Mouse (Mus musculus) limb, embryonic 15.5 days (tissue): ENCODE results near the gene Cers6. TPM values are rescaled to one million over a fixed set of nuclear protein-coding genes. Genes with fewer than 3 reads are reported as not detected.
A peak's percentile ranks its signal among the peaks of the same experiment; 100 is the strongest.

Experiments used
- ATAC-seq: fragments of 200-750 bp; cut with Nextera tagmentation; 2 replicates; pipeline ENCODE4 v1.8.0; 2017; ENCODE audit warnings: low read depth, moderate TSS enrichment; ENCODE audit not compliant: insufficient number of reproducible peaks, low FRiP score, low TSS enrichment
- H3K27ac ChIP-seq: fragments of 300-500 bp; sonication (generic); 2 replicates; pipeline ENCODE4 v1.5.1; 2015; ENCODE audit warnings: moderate library complexity, mild to moderate bottlenecking, inconsistent platforms
- H3K27me3 ChIP-seq: fragments of 300-500 bp; sonication (generic); 2 replicates; pipeline ENCODE4 v1.6.1; 2015; ENCODE audit warnings: inconsistent platforms
- H3K36me3 ChIP-seq: fragments of 300-500 bp; sonication (generic); 2 replicates; pipeline ENCODE4 v1.6.1; 2015; ENCODE audit warnings: inconsistent platforms
- H3K4me1 ChIP-seq: fragments of 300-500 bp; sonication (generic); 2 replicates; pipeline ENCODE4 v1.6.1; 2015; ENCODE audit warnings: inconsistent platforms
- H3K4me2 ChIP-seq: fragments of 300-500 bp; sonication (generic); 2 replicates; pipeline ENCODE4 v1.6.1; 2015; ENCODE audit warnings: mild to moderate bottlenecking, inconsistent platforms
- H3K4me3 ChIP-seq: fragments of 300-500 bp; sonication (generic); 2 replicates; pipeline ENCODE4 v1.5.1; 2015; ENCODE audit warnings: mild to moderate bottlenecking, inconsistent platforms
- H3K9ac ChIP-seq: fragments of 300-500 bp; sonication (generic); 2 replicates; pipeline ENCODE4 v1.6.1; 2015; ENCODE audit warnings: inconsistent platforms
- H3K9me3 ChIP-seq: fragments of 300-500 bp; sonication (generic); 2 replicates; pipeline ENCODE4 v1.6.1; 2016; ENCODE audit warnings: inconsistent platforms
- WGBS: fragments of 180-500 bp; shearing (Covaris S2); methylation state at CpG from one replicate; pipeline ENCODE4 v1.1.7; 2015; 5-methylcytosine and 5-hydroxymethylcytosine counted together
- polyA plus RNA-seq: library from polyadenylated mRNA; unstranded; fragments of >200 nt; fragmentation: Nextera tagmentation; extraction: Ambion mirVana; gene quantifications from 2 replicates; pipeline ENCODE4 v1.2.1, GENCODE M21; 2015

The Cers6 gene
- polyA plus RNA-seq, 1 experiment from 2014 or later: 27.6 TPM

DNA sequence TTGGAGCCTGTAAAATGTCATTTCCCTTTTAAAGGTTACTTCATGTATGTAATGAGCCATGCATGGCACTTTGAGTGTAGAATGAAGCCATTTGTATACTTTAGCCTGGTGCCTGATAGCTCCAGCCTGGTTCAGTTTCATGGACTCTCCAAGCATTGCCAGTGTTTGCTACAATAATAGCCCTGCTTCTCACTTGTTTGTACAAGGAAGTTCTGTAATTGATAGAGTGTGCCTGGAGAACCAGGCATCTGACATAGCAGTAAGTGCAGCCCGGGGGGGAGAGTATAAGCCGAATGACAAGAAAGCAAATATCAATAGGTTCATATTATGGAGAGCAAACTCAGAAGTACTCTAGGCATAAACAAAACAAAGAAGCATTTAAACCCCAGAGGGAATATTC lies 171.3 kb downstream of the Cers6 start:
- no peaks in the 10 kb centered on the region for H3K27me3 ChIP-seq
- no peaks in the 10 kb centered on the region for H3K4me1 ChIP-seq
- H3K9ac ChIP-seq: no peak overlapping the region
- ATAC-seq: no peak
- H3K4me2 ChIP-seq: no peak overlapping the region
- WGBS: 75% methylated on average over 2 of the region's 2 CpGs
- no peak overlapping the region for H3K27ac ChIP-seq
- H3K4me3 ChIP-seq: no peak overlapping the region
- H3K9me3 ChIP-seq: no peaks in the 10 kb centered on the region
- H3K36me3 ChIP-seq: 0 out of 2 replicates have a peak, but pooled peaks cover 4% of the 10 kb centered on the region

DNA sequence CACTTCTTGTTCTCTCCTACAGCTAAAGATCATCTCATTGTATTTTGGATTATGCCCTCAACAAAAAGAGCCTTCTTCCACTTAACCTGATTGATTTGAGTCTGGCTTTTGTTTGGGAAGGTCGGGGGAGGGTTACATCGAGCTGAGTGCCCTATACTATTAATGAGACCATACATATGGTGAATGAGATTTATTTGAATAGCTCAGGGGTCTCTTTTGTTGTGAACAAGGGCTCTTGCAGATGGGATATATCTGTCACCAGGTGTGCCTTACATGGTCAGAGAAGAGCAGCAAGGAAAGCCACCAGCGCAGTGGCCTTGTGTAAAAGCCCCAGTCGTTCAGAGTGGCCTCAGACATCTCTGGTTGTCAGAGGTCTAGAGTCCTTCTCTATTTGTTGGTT lies 174.2 kb downstream of the Cers6 start:
- WGBS: 50% methylated on average over 4 of the region's 4 CpGs
- no peak for ATAC-seq
- no peak overlapping the region for H3K27ac ChIP-seq

DNA sequence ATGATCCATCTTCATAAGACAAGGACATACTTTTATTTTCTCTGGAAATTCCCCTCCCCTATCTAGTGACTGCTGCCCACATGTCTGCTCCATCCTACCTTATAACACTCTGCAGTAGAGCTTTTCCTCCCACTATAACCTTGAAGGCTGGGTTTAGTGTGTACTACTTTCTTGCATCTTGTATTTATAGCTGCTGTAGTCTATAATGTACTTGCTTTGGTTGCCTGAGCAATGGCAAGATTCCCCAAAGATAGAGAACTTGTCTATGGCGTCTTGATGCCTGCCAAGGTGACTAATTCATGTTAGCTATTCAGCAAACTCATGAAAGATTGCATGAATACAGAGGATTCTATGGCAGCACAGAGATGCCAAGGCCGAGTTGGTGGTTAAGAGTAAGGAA lies 176.1 kb downstream of the Cers6 start:
- Histone ChIP-seq H3K4me3 (no peak overlapping the region), H3K36me3 (no peaks in the 10 kb centered on the region), H3K27ac (no peak overlapping the region), H3K9me3 (no peaks in the 10 kb centered on the region), H3K27me3 (no peaks in the 10 kb centered on the region), H3K9ac (no peak overlapping the region), H3K4me1 (no peaks in the 10 kb centered on the region), H3K4me2 (no peak overlapping the region)
- WGBS: 85% methylated on average over 2 of the region's 2 CpGs
- ATAC-seq: no peak

More for the DNA sequence above, 174.2 kb downstream of the Cers6 start:
- H3K9ac ChIP-seq: no peak overlapping the region
- no peaks in the 10 kb centered on the region for H3K27me3 ChIP-seq
- no peaks in the 10 kb centered on the region for H3K9me3 ChIP-seq
- H3K4me2 ChIP-seq: no peak overlapping the region
- no peaks in the 10 kb centered on the region for H3K4me1 ChIP-seq
- H3K36me3 ChIP-seq: no peaks in the 10 kb centered on the region
- H3K4me3 ChIP-seq: no peak overlapping the region

DNA sequence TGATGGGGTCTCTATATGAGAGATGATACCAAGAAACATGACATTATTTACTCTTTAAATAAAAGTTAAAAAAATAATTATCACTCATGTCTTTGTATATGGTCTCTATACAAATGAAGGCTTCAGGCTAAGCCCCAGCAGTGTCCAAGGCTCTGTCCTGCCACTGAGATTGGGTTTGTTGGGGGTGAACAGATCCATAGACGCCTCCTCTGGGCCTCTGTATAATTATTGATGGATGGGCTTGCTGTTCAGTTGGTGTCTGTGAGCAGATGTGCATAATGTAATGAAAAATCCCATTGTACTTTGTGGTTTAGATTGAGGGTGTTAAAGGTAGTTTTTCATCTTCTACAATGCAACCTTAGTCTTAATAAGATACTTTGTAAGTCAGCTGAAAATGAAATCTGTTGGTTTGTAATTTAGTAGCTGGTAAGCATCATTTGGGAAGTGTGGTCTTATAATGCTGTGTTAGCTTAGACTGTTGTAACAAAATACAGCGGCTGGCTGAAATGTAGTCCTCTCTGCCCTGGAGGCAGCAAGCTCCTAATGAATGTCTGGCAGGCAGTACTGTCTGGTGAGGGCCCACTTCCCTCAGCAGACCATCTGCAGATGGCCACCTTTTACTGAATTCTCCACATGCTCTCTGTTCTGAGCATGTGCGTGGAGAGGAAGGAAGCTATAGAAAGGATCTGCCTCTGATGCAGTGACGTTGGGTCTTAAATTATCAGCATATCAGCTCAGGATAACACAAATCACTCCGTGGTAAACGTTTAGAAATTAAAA lies 181.3 kb downstream of the Cers6 start:
- Histone ChIP-seq H3K36me3 (no peaks in the 10 kb centered on the region), H3K4me1 (no peaks in the 10 kb centered on the region), H3K9me3 (no peaks in the 10 kb centered on the region), H3K9ac (no peak overlapping the region), H3K4me2 (no peak overlapping the region), H3K4me3 (no peak overlapping the region), H3K27ac (no peak overlapping the region), H3K27me3 (no peaks in the 10 kb centered on the region)
- no peak for ATAC-seq
- WGBS: 28% methylated on average over 6 of the region's 6 CpGs

DNA sequence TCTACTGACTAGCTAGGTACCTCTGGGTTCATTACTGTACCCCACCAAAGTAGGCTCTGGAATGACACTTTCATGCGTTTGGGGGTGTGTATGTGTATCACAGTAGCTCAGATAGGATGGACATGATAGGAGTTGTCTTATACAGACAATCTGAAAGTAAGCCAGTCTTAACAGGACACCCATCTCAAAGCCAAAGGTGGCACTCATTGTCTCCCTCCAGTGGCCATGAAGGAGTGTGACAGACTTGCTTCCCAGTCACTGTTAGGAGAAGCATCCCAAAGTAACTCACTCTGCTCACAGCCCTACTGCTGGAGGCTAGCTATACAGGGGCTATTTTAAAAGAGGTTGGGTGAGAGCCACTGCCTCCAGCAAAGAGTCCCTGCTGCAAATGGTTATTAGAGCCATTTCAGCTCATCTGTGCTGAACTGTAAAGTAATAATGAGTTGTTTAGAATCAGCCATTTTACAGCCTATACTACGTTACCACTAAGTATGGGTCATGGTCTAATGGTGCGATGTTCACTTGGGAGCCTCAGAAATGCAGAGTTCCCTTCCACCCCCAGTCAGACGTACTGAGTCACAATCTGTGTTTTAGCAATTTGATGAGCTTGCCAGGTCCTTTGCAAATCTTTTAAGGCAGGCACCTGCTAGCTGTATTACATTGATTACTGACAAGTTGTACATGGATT lies 182.3 kb downstream of the Cers6 start:
- Histone ChIP-seq H3K4me2 (no peak overlapping the region), H3K4me3 (no peak overlapping the region), H3K9me3 (no peaks in the 10 kb centered on the region), H3K36me3 (no peaks in the 10 kb centered on the region), H3K9ac (no peak overlapping the region), H3K4me1 (no peaks in the 10 kb centered on the region), H3K27me3 (no peaks in the 10 kb centered on the region), H3K27ac (no peak overlapping the region)
- WGBS: 56% methylated on average over 4 of the region's 4 CpGs
- peak; percentile 24; the same call in 1 of the 2 replicates for ATAC-seq

DNA sequence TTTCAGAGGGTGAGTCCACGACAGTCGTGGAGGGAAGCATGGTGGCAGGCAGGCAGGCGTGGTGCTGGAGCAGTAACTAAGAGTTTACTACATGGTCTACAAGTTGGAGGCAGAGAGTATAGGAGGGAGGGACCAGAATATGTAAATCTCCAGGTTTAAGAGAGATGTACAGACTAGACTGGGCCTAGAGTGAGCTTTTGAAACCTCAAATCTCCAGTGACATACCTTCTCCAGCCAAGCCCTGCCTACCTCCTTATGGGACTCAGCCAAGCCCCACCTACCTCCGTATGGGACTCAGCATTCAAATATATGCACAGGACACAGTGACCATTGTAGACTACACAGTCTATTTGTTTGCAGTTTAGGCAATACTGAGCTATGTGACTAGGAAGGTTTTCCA lies 184.7 kb downstream of the Cers6 start:
- no peak for ATAC-seq
- Histone ChIP-seq H3K4me2 (no peak overlapping the region), H3K4me3 (no peak overlapping the region), H3K9ac (no peak overlapping the region), H3K36me3 (no peaks in the 10 kb centered on the region), H3K9me3 (no peaks in the 10 kb centered on the region), H3K27ac (no peak overlapping the region), H3K4me1 (no peaks in the 10 kb centered on the region; the same call in 1 of the 2 replicates), H3K27me3 (no peaks in the 10 kb centered on the region)
- 80% methylated on average over 4 of the region's 4 CpGs for WGBS

DNA sequence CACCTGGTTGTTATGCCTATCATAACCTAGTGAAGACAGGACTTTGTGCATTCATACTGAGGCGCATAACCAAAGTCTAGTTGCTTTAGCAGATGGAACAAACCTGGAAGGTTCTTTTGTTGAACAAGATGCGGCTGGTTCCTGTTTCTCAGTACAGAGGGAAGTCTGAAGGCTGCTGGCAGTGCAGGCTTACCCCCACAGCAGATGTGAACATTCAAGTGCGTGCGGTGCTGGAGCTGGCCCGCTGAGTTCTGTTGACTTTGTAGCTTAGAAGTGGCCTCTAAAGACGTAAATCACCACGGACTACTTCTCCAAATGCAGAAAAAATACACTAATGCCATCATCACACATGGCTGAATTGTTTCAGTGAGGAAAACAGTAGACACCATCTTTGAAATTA lies 186.1 kb downstream of the Cers6 start:
- H3K36me3 ChIP-seq: no peaks in the 10 kb centered on the region
- 80% methylated on average over 7 of the region's 7 CpGs for WGBS
- H3K4me3 ChIP-seq: no peak overlapping the region
- H3K4me1 ChIP-seq: no peaks in the 10 kb centered on the region; the same call in 1 of the 2 replicates
- no peak overlapping the region for H3K9ac ChIP-seq
- H3K27ac ChIP-seq: no peak overlapping the region
- H3K9me3 ChIP-seq: no peaks in the 10 kb centered on the region
- H3K4me2 ChIP-seq: no peak overlapping the region
- no peaks in the 10 kb centered on the region for H3K27me3 ChIP-seq
- ATAC-seq: no peak

DNA sequence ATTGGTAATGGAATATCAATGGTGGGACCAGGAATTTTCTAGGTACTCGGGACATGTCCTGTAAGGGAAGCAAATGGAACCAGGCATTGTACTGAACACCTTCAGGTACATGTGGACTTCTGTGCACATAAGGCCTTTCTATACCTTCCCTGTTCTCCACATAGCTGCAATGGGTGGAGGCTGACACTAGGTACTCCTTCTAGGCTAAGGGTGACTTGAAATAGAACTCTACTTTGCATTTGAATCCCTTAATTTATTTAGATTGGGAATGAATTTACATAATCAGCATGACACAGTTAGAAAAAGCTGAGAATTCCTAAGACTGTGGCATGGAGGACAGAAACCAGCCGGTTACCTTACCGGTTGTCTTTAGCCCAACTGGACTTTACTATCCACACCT lies 186.6 kb downstream of the Cers6 start:
- Histone ChIP-seq H3K9me3 (no peaks in the 10 kb centered on the region), H3K4me1 (no peaks in the 10 kb centered on the region; the same call in 1 of the 2 replicates), H3K27ac (no peak overlapping the region), H3K36me3 (no peaks in the 10 kb centered on the region), H3K27me3 (no peaks in the 10 kb centered on the region), H3K9ac (no peak overlapping the region), H3K4me2 (no peak overlapping the region), H3K4me3 (no peak overlapping the region)
- WGBS: 88% methylated on average over 3 of the region's 3 CpGs
- ATAC-seq: no peak

DNA sequence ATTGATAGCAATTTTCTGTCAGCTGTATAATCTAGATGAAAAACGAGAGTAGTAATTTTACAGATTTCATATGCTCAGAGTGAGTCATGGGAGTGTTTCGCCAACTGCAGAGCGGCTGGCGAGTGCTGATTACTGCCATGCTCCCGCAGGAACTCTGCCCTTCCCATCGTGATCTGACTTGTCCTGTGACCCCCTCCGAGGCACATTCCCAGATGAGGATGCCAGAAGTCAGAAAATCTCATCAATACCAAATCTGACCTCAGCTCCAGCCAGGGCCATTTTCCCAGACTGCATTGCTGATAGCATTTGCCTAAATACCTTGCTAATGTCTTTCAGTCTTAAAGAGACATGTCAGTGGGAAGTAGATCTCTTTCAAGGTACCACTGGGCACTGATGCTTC lies 187.9 kb downstream of the Cers6 start:
- WGBS: 40% methylated on average over 7 of the region's 7 CpGs
- H3K4me3 ChIP-seq: no peak overlapping the region
- no peak overlapping the region for H3K27ac ChIP-seq
- ATAC-seq: no peak
- no peak overlapping the region for H3K4me2 ChIP-seq
- no peaks in the 10 kb centered on the region for H3K9me3 ChIP-seq
- H3K36me3 ChIP-seq: no peaks in the 10 kb centered on the region
- no peak overlapping the region for H3K9ac ChIP-seq
- H3K27me3 ChIP-seq: no peaks in the 10 kb centered on the region
- H3K4me1 ChIP-seq: peaks cover 7% of the 10 kb centered on the region; the same call in 1 of the 2 replicates

DNA sequence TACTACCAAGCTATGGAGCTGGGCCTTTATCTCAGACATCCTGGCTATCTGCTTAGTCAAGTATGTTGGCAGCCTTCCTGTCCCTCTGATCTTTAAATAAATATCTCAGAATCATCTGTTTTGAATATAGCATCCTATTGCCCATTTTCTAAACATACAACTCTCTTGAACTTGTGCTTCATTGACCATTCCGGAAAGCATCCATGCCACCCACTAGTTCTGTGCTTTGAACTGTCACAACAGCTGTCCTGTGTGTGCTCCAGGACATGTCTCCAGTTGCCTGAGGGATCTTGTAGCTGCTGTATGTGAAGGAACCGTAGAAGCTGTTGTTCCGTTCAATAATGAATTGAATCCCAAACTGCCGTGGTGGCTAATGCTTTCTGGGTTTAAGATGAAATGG lies 188.9 kb downstream of the Cers6 start:
- Histone ChIP-seq H3K4me1 (peaks cover 11% of the 10 kb centered on the region; the same call in 1 of the 2 replicates), H3K4me2 (no peak overlapping the region), H3K27me3 (no peaks in the 10 kb centered on the region), H3K27ac (no peak overlapping the region), H3K36me3 (no peaks in the 10 kb centered on the region), H3K4me3 (no peak overlapping the region), H3K9me3 (no peaks in the 10 kb centered on the region), H3K9ac (no peak overlapping the region)
- no peak for ATAC-seq
- 65% methylated on average over 4 of the region's 4 CpGs for WGBS

DNA sequence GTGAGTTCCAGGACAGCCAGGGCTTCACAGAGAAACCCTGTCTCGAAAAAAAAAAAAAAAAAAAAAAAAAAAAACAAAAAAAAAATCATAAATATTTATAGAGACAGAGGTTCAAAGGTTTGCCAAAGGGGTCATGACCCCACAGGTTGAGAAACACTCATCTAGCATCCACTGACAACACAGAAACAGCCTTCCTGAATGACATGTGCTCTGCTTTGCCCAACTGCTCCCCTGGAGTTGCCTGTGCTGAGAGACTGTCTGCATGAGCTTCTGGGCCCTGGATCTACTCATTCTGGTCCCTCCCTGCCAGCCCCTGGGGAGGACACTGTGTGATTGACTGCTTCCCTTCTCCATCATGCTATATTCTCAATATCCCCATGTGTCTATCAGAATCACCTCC lies 190.4 kb downstream of the Cers6 start:
- H3K9me3 ChIP-seq: no peaks in the 10 kb centered on the region
- whole genome bisulfite sequencing: 33% methylated on average over 1 of the region's 1 CpGs
- H3K36me3 ChIP-seq: no peaks in the 10 kb centered on the region
- peaks cover 11% of the 10 kb centered on the region; the same call in 1 of the 2 replicates for H3K4me1 ChIP-seq
- H3K4me3 ChIP-seq: no peak overlapping the region
- H3K9ac ChIP-seq: no peak overlapping the region
- no peak overlapping the region for H3K4me2 ChIP-seq
- H3K27me3 ChIP-seq: no peaks in the 10 kb centered on the region
- H3K27ac ChIP-seq: no peak overlapping the region
- ATAC-seq: no peak

DNA sequence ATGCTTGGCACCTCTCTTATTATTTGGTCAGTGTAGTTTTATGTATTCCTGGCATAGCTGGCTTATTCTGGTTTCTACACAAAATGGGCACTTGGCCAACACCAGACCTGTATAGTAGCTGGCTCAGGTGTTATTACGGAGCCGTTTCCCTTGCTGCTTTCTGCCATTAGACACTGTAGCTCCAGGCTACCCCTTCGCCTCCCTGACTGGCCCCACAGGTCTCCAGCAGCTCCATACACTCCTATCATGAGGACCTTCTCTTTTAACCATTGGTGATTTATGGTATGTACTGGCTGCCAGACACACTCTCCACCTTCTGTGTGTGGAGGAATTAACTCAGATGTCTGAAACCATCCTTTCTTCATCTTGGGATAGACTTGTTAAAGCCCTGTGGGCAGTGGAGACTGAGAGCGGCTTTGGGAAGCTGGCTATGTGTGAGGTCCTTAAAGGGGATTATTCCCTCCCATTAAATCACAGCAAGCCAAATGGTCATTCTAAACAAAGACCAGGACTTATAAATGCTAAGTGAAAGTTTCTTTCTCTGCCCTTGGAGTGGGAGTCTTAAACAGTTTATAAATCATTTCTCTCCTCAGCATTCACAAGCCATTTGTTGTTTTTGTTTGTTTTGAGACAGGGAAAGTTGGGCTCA lies 192.1 kb downstream of the Cers6 start:
- Histone ChIP-seq H3K4me3 (no peak overlapping the region), H3K4me2 (no peak overlapping the region), H3K27ac (no peak overlapping the region), H3K9me3 (no peaks in the 10 kb centered on the region), H3K36me3 (no peaks in the 10 kb centered on the region), H3K4me1 (peaks cover 11% of the 10 kb centered on the region; the same call in 1 of the 2 replicates), H3K27me3 (no peaks in the 10 kb centered on the region), H3K9ac (no peak overlapping the region)
- 28% methylated on average over 4 of the region's 4 CpGs for WGBS
- ATAC-seq: no peak
